ENCODE assay signal across 8 mouse cellular contexts in the genomic region with DNA sequence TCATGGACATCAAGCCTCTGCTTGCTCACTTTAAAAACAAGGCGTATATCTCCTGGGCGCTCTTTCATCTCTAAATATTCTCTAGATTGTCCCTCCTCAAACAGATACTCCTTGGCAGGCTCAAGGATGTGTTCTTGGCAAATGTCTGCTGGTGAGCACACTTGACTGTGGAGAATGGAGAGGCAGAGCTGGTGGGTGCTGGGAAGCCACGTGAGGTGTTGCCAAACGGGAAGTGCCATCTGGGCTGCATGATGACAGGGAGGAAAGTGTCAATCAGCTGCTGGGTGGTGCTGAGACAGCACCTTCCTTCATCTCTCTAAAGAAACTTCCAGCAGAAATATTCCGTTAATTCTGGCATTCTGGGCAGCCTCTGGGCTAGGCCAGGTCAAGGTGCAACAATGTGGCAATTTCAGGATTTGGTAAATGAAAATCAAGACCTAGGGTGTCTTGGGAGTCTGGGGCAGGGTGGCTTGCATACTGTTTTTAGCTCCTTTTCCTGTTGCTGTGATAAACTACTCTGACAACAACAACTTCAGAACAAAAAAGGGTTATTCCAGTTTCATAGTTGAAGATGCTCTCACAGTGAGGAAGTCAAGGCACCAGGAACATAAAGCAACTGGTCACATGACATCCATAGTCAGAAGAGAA.
DNase-seq lines count a peak whose midpoint lies in the region; ATAC-seq and TF ChIP-seq lines count a peak whose summit lies in the region.

No protein-coding gene starts in this region.

- H3K9me3 ChIP-seq in kidney, embryonic 16.5 days (ENCODE audit: low read length), result no peaks in the 10 kb centered on the region
- no peaks in the 10 kb centered on the region for H3K9me3 ChIP-seq in hindbrain, embryonic 10.5 days
- H3K9me3 ChIP-seq in midbrain, postnatal 0 days (ENCODE audit: low read length), result no peaks in the 10 kb centered on the region

- H3K27me3 ChIP-seq in kidney, embryonic 16.5 days (ENCODE audit: insufficient read depth, low read length), result peaks cover 10% of the 10 kb centered on the region
- peaks cover 16% of the 10 kb centered on the region for H3K27me3 ChIP-seq in hindbrain, embryonic 10.5 days (ENCODE audit: insufficient read depth, poor library complexity, severe bottlenecking)
- H3K27me3 ChIP-seq in midbrain, postnatal 0 days (ENCODE audit: insufficient read depth, low read length), result no peaks in the 10 kb centered on the region

- H3K4me2 ChIP-seq in kidney, embryonic 16.5 days (replicated peaks; ENCODE audit: low read depth, low read length), result no peak overlapping the region
- no peak overlapping the region for H3K4me2 ChIP-seq in midbrain, postnatal 0 days (ENCODE audit: low read depth, low read length, poor library complexity, severe bottlenecking)

- peaks cover 8% of the 10 kb centered on the region; the same call in 1 of the 2 replicates for H3K4me1 ChIP-seq in kidney, embryonic 16.5 days (ENCODE audit: insufficient read depth, low read length)
- H3K4me1 ChIP-seq in hindbrain, embryonic 10.5 days (replicated peaks), result peaks cover 8% of the 10 kb centered on the region
- no peaks in the 10 kb centered on the region for H3K4me1 ChIP-seq in midbrain, postnatal 0 days (ENCODE audit: insufficient read depth, low read length)

- no peak overlapping the region for H3K4me3 ChIP-seq in kidney, embryonic 16.5 days (ENCODE audit: low read length)
- H3K4me3 ChIP-seq in hindbrain, embryonic 10.5 days, result no peak overlapping the region
- H3K4me3 ChIP-seq in midbrain, postnatal 0 days (ENCODE audit: low read depth, low read length), result no peak overlapping the region

- H3K9ac ChIP-seq in kidney, embryonic 16.5 days (replicated peaks; ENCODE audit: low read length), result no peak overlapping the region
- H3K9ac ChIP-seq in midbrain, postnatal 0 days (replicated peaks; ENCODE audit: low read length, poor library complexity, severe bottlenecking), result no peak overlapping the region

- no peak for ATAC-seq in kidney, embryonic 16.5 days (ENCODE audit: low FRiP score, low TSS enrichment)
- ATAC-seq in frontal cortex, adult (ENCODE audit: low TSS enrichment), result peak; percentile 62
- no peak for ATAC-seq in midbrain, postnatal 0 days (ENCODE audit: low FRiP score)

- peak; percentile 34 for DNase-seq in kidney, postnatal 14 days
- peak; percentile 56 to 71 for DNase-seq in left cerebral cortex, postnatal 10 days (ENCODE audit: extremely low spot score in 1 of 2, low spot score in 2 of 2)
- DNase-seq in thymus, adult 18-20 months, result peak; percentile 56 to 69
- no peak for DNase-seq in hindbrain, embryonic 10.5 days (ENCODE audit: low spot score)
- no peak for DNase-seq in midbrain, postnatal 0 days (ENCODE audit: low spot score)
- DNase-seq in embryo, embryonic 10.5 days (ENCODE audit: low spot score), result no peak

- TF ChIP-seq CTCF in midbrain, postnatal 0 days (IDR thresholded peaks at IDR 0.05), result no peak

- intact Hi-C loops in left cerebral cortex, postnatal 10 days (cut with DNase I), result loop anchor here (10.0 kb wide), 1 partner anchor 811 kb away; no protein-coding TSS in a partner anchor

- H3K36me3 ChIP-seq in kidney, embryonic 16.5 days (ENCODE audit: insufficient read depth, low read length), result no peaks in the 10 kb centered on the region
- H3K36me3 ChIP-seq in hindbrain, embryonic 10.5 days, result no peaks in the 10 kb centered on the region
- H3K36me3 ChIP-seq in midbrain, postnatal 0 days (ENCODE audit: insufficient read depth, low read length), result no peaks in the 10 kb centered on the region

- 65% methylated on average over 5 of the region's 5 CpGs for WGBS in kidney, embryonic 16.5 days
- 75% methylated on average over 5 of the region's 5 CpGs for WGBS in hindbrain, embryonic 10.5 days
- WGBS in midbrain, postnatal 0 days, result 76% methylated on average over 5 of the region's 5 CpGs

- H3K27ac ChIP-seq in kidney, embryonic 16.5 days (ENCODE audit: low read length), result no peak overlapping the region
- no peak overlapping the region for H3K27ac ChIP-seq in hindbrain, embryonic 10.5 days
- no peak overlapping the region for H3K27ac ChIP-seq in midbrain, postnatal 0 days (ENCODE audit: low read depth, low read length)

Comparison
In these comparisons a context has a peak if more than half of its experiments do, and no peak if none do; other contexts are left out.
1. DNase-seq: peak in kidney, postnatal 14 days (single experiment), left cerebral cortex, postnatal 10 days (2 of 2) and thymus, adult 18-20 months (2 of 2); none in hindbrain, embryonic 10.5 days (single experiment), midbrain, postnatal 0 days (single experiment) and embryo, embryonic 10.5 days (single experiment).